Mouse (Mus musculus) spleen, adult 2 months (tissue): ENCODE data around the gene Col2a1. TPM values are rescaled to one million over a fixed set of nuclear protein-coding genes. Genes with fewer than 3 reads are reported as not detected.

Experiments
- DNase-seq, 2 experiments: peaks; one replicate each; pipeline versions ENCODE4 v3.0.0 to v3.0.0-alpha.2; 2012 to 2021; ENCODE audit warnings: low spot score in 2 of 2, low read depth in 1 of 2
- H3K27ac ChIP-seq: fragments of 200-500 bp; 2 replicates; pipeline ENCODE4 v1.5.1; 2012; ENCODE audit warnings: low read length, inconsistent platforms; ENCODE audit not compliant: insufficient read depth
- H3K27me3 ChIP-seq: fragments of 200-500 bp; 2 replicates; pipeline ENCODE4 v1.6.1; 2012; ENCODE audit warnings: mild to moderate bottlenecking, moderate library complexity, low read length, inconsistent platforms; ENCODE audit not compliant: control insufficient read depth, insufficient read depth
- H3K36me3 ChIP-seq: fragments of 200-500 bp; 2 replicates; pipeline ENCODE4 v1.6.1; 2012; ENCODE audit warnings: mild to moderate bottlenecking, low read length, inconsistent platforms; ENCODE audit not compliant: control insufficient read depth, insufficient read depth
- H3K4me1 ChIP-seq: fragments of 200-500 bp; 2 replicates; pipeline ENCODE4 v1.6.1; 2011; ENCODE audit warnings: inconsistent platforms; ENCODE audit not compliant: control insufficient read depth, insufficient read depth, insufficient read length
- H3K4me3 ChIP-seq: fragments of 200-500 bp; 2 replicates; pipeline ENCODE4 v1.5.1; 2011; ENCODE audit warnings: mild to moderate bottlenecking, inconsistent platforms; ENCODE audit not compliant: insufficient read depth, insufficient read length; ENCODE audit errors: extremely low read depth
- CTCF ChIP-seq: fragments of 200-500 bp; IDR thresholded peaks from 2 replicates; pipeline ENCODE4 v1.5.1; 2011; ENCODE audit warnings: mild to moderate bottlenecking, inconsistent platforms; ENCODE audit not compliant: insufficient read depth, insufficient read length, insufficient replicate concordance; ENCODE audit errors: extremely low read depth
- POLR2A ChIP-seq: fragments of 200-500 bp; IDR thresholded peaks from 2 replicates; pipeline ENCODE4 v1.6.1; 2011; ENCODE audit warnings: low read depth, low read length, inconsistent platforms
- WGBS: fragments of 180-500 bp; shearing (Covaris S2); methylation state at CpG from one replicate; pipeline ENCODE4 v1.1.7; 2018; 5-methylcytosine and 5-hydroxymethylcytosine counted together
- polyA plus RNA-seq: library from polyadenylated mRNA; depleted of rRNA; stranded (reverse); fragments of >200 nt; gene quantifications from 2 replicates; pipeline ENCODE4 v1.2.3, GENCODE M21; 2012

Gene Col2a1
- polyA plus RNA-seq, 1 experiment = 0.02 TPM

GRCm38 (mm10) chr15:97973248-97974005 lies 31.1 kb downstream of the Col2a1 start:
- H3K4me1 ChIP-seq = no peaks in the 10 kb centered on the region
- WGBS = 77% methylated on average over 11 of the region's 11 CpGs
- H3K27me3 ChIP-seq = no peaks in the 10 kb centered on the region
- TF ChIP-seq POLR2A = no peak
- H3K27ac ChIP-seq = no peak overlapping the region
- H3K4me3 ChIP-seq = no peak overlapping the region
- no peak for DNase-seq
- H3K36me3 ChIP-seq = no peaks in the 10 kb centered on the region

GRCm38 (mm10) chr15:97972580-97972979 lies 31.9 kb downstream of the Col2a1 start:
- Histone ChIP-seq H3K27ac (no peak overlapping the region), H3K4me1 (no peaks in the 10 kb centered on the region), H3K36me3 (no peaks in the 10 kb centered on the region), H3K27me3 (no peaks in the 10 kb centered on the region), H3K4me3 (no peak overlapping the region)
- WGBS = 89% methylated on average over 6 of the region's 6 CpGs
- DNase-seq = no peak
- TF ChIP-seq CTCF = no peak
- TF ChIP-seq POLR2A = no peak

- no peaks in the 10 kb centered on the region for H3K4me1 ChIP-seq
- DNase-seq = no peak
- no peaks in the 10 kb centered on the region for H3K27me3 ChIP-seq
- 56% methylated on average over 6 of the region's 6 CpGs for WGBS
- H3K36me3 ChIP-seq = no peaks in the 10 kb centered on the region
- no peak overlapping the region for H3K27ac ChIP-seq
- no peak overlapping the region for H3K4me3 ChIP-seq
- TF ChIP-seq POLR2A (no peak), CTCF (peak; percentile 53; the same call in 1 of the 2 replicates)
These were observed 34.2 kb downstream of the Col2a1 start for GRCm38 (mm10) chr15:97970299-97970698.

GRCm38 (mm10) chr15:97965311-97966045 lies 39.0 kb downstream of the Col2a1 start:
- no peaks in the 10 kb centered on the region for H3K27me3 ChIP-seq
- H3K4me1 ChIP-seq = peaks cover 4% of the 10 kb centered on the region; the same call in 1 of the 2 replicates
- DNase-seq = no peak
- no peak for TF ChIP-seq CTCF
- no peak for TF ChIP-seq POLR2A
- 94% methylated on average over 17 of the region's 17 CpGs for WGBS
- no peak overlapping the region for H3K27ac ChIP-seq
- no peaks in the 10 kb centered on the region for H3K36me3 ChIP-seq
- H3K4me3 ChIP-seq = no peak overlapping the region

GRCm38 (mm10) chr15:97964836-97965187 lies 39.7 kb downstream of the Col2a1 start:
- 52% methylated on average over 7 of the region's 7 CpGs for WGBS
- Histone ChIP-seq H3K4me3 (peak overlapping the region; percentile 97; the same call in 1 of the 2 replicates), H3K36me3 (no peaks in the 10 kb centered on the region), H3K27me3 (no peaks in the 10 kb centered on the region), H3K4me1 (peaks cover 4% of the 10 kb centered on the region; the same call in 1 of the 2 replicates), H3K27ac (no peak overlapping the region)
- no peak for DNase-seq
- TF ChIP-seq CTCF (no peak), POLR2A (no peak)

GRCm38 (mm10) chr15:97963989-97964835 lies 40.3 kb downstream of the Col2a1 start, which contains the start of gene Tmem106c:
TSS of gene Tmem106c (plus strand) at chr15:97964200.
- 1% methylated on average over 67 of the region's 67 CpGs for WGBS
- H3K36me3 ChIP-seq = no peaks in the 10 kb centered on the region
- H3K27me3 ChIP-seq = no peaks in the 10 kb centered on the region
- peak within 1 kb of the TSS; percentile 97 for H3K4me3 ChIP-seq
- peak within 1 kb of the TSS; percentile 74 for H3K27ac ChIP-seq
- peak; percentile 86 to 89 for DNase-seq
- TF ChIP-seq POLR2A (peak; percentile 44), CTCF (peak; percentile 97)
- H3K4me1 ChIP-seq = peaks cover 4% of the 10 kb centered on the region; the same call in 1 of the 2 replicates
